ENCODE assay signal across 8 mouse cellular contexts in genomic region chr6:72534035-72534809, GRCm38 (mm10). TPM values are rescaled to one million over a fixed set of nuclear protein-coding genes. Genes with fewer than 3 reads are reported as not detected.
DNase-seq lines count a peak whose midpoint lies in the region; ATAC-seq lines count a peak whose summit lies in the region.

No protein-coding gene starts in this region.

- no peaks in the 10 kb centered on the region for H3K36me3 ChIP-seq in embryonic facial prominence, embryonic 11.5 days (replicated peaks; ENCODE audit: control insufficient read depth, insufficient read depth, low read depth, low read length)
- H3K36me3 ChIP-seq in heart, embryonic 10.5 days: no peaks in the 10 kb centered on the region
- no peaks in the 10 kb centered on the region for H3K36me3 ChIP-seq in kidney, embryonic 14.5 days (ENCODE audit: control insufficient read depth, insufficient read depth, low read length)
- H3K36me3 ChIP-seq in liver, embryonic 13.5 days: no peaks in the 10 kb centered on the region
- H3K36me3 ChIP-seq in neural tube, embryonic 11.5 days (ENCODE audit: control insufficient read depth, insufficient read depth, low read length): no peaks in the 10 kb centered on the region

- no peak overlapping the region for H3K4me2 ChIP-seq in embryonic facial prominence, embryonic 11.5 days (ENCODE audit: low read depth, low read length)
- H3K4me2 ChIP-seq in kidney, embryonic 14.5 days (replicated peaks; ENCODE audit: low read depth, low read length): no peak overlapping the region
- no peak overlapping the region for H3K4me2 ChIP-seq in liver, embryonic 13.5 days
- no peak overlapping the region for H3K4me2 ChIP-seq in neural tube, embryonic 11.5 days (ENCODE audit: low read depth)

- ATAC-seq in CD4-positive, CD25-positive, alpha-beta regulatory T cell, adult 4 months: peak; percentile 30
- ATAC-seq in embryonic facial prominence, embryonic 11.5 days (replicated peaks; ENCODE audit: insufficient number of reproducible peaks, low FRiP score, low TSS enrichment, low read depth): peak; percentile 60
- peak; percentile 55 for ATAC-seq in kidney, embryonic 14.5 days (ENCODE audit: low FRiP score, low TSS enrichment)
- no peak for ATAC-seq in liver, embryonic 13.5 days (ENCODE audit: low read depth)
- ATAC-seq in neural tube, embryonic 11.5 days (ENCODE audit: insufficient read depth, low FRiP score, low TSS enrichment): peak; percentile 66

- H3K4me1 ChIP-seq in embryonic facial prominence, embryonic 11.5 days (ENCODE audit: control insufficient read depth, insufficient read depth, low read length): no peaks in the 10 kb centered on the region
- H3K4me1 ChIP-seq in heart, embryonic 10.5 days: peaks cover 17% of the 10 kb centered on the region
- peaks cover 11% of the 10 kb centered on the region; the same call in 1 of the 2 replicates for H3K4me1 ChIP-seq in kidney, embryonic 14.5 days (ENCODE audit: control insufficient read depth, insufficient read depth, low read length)
- H3K4me1 ChIP-seq in liver, embryonic 13.5 days (replicated peaks): peaks cover 20% of the 10 kb centered on the region
- peaks cover 3% of the 10 kb centered on the region; the same call in 1 of the 2 replicates for H3K4me1 ChIP-seq in neural tube, embryonic 11.5 days (ENCODE audit: control insufficient read depth, insufficient read depth, low read length)

- H3K27ac ChIP-seq in embryonic facial prominence, embryonic 11.5 days (replicated peaks; ENCODE audit: low read depth, low read length): no peak overlapping the region
- no peak overlapping the region for H3K27ac ChIP-seq in heart, embryonic 10.5 days
- no peak overlapping the region for H3K27ac ChIP-seq in kidney, embryonic 14.5 days (ENCODE audit: low read depth, low read length)
- no peak overlapping the region for H3K27ac ChIP-seq in liver, embryonic 13.5 days
- no peak overlapping the region for H3K27ac ChIP-seq in neural tube, embryonic 11.5 days (ENCODE audit: low read depth, low read length)

- H3K9me3 ChIP-seq in embryonic facial prominence, embryonic 11.5 days (replicated peaks; ENCODE audit: control insufficient read depth, low read length): no peaks in the 10 kb centered on the region; the same call in 1 of the 2 replicates
- no peaks in the 10 kb centered on the region for H3K9me3 ChIP-seq in heart, embryonic 10.5 days
- no peaks in the 10 kb centered on the region for H3K9me3 ChIP-seq in kidney, embryonic 14.5 days (ENCODE audit: control insufficient read depth, low read length)
- no peaks in the 10 kb centered on the region for H3K9me3 ChIP-seq in liver, embryonic 13.5 days (replicated peaks)
- no peaks in the 10 kb centered on the region for H3K9me3 ChIP-seq in neural tube, embryonic 11.5 days (ENCODE audit: control insufficient read depth, low read length)

- 24% methylated on average over 9 of the region's 9 CpGs for WGBS in embryonic facial prominence, embryonic 11.5 days
- 40% methylated on average over 9 of the region's 9 CpGs for WGBS in heart, embryonic 10.5 days
- WGBS in kidney, embryonic 14.5 days: 43% methylated on average over 9 of the region's 9 CpGs
- 41% methylated on average over 9 of the region's 9 CpGs for WGBS in liver, embryonic 13.5 days (ENCODE audit: insufficient replicate concordance)
- 40% methylated on average over 8 of the region's 9 CpGs for WGBS in neural tube, embryonic 11.5 days

- H3K27me3 ChIP-seq in embryonic facial prominence, embryonic 11.5 days (ENCODE audit: control insufficient read depth, insufficient read depth, low read length): no peaks in the 10 kb centered on the region
- no peaks in the 10 kb centered on the region for H3K27me3 ChIP-seq in heart, embryonic 10.5 days (ENCODE audit: insufficient read depth, poor library complexity, severe bottlenecking)
- no peaks in the 10 kb centered on the region for H3K27me3 ChIP-seq in kidney, embryonic 14.5 days (ENCODE audit: control insufficient read depth, insufficient read depth, low read length)
- H3K27me3 ChIP-seq in liver, embryonic 13.5 days: no peaks in the 10 kb centered on the region
- H3K27me3 ChIP-seq in neural tube, embryonic 11.5 days (ENCODE audit: control insufficient read depth, insufficient read depth, low read length): no peaks in the 10 kb centered on the region

- H3K9ac ChIP-seq in embryonic facial prominence, embryonic 11.5 days (replicated peaks; ENCODE audit: low read length): no peak overlapping the region
- H3K9ac ChIP-seq in kidney, embryonic 14.5 days (ENCODE audit: low read depth, low read length): no peak overlapping the region
- H3K9ac ChIP-seq in liver, embryonic 13.5 days: no peak overlapping the region
- no peak overlapping the region for H3K9ac ChIP-seq in neural tube, embryonic 11.5 days (ENCODE audit: low read length)

- peak; percentile 49 for DNase-seq in adrenal gland, adult 8-10 months
- DNase-seq in embryonic facial prominence, embryonic 11.5 days (ENCODE audit: low spot score): peak; percentile 90
- DNase-seq in heart, embryonic 10.5 days (ENCODE audit: low spot score): peak; percentile 85
- peak; percentile 36 for DNase-seq in liver, embryonic 13.5 days
- DNase-seq in neural tube, embryonic 11.5 days (ENCODE audit: low spot score): peak; percentile 82
- peak; percentile 44 for DNase-seq in testis, postnatal 14 days (ENCODE audit: low spot score)

- no peak overlapping the region for H3K4me3 ChIP-seq in embryonic facial prominence, embryonic 11.5 days (ENCODE audit: low read depth, low read length)
- H3K4me3 ChIP-seq in heart, embryonic 10.5 days: no peak overlapping the region
- H3K4me3 ChIP-seq in kidney, embryonic 14.5 days (ENCODE audit: low read length): no peak overlapping the region
- H3K4me3 ChIP-seq in liver, embryonic 13.5 days (replicated peaks): no peak overlapping the region
- H3K4me3 ChIP-seq in neural tube, embryonic 11.5 days (ENCODE audit: low read depth, low read length): no peak overlapping the region

RNA-seq across cellular contexts. Expression of gene Capg, which starts 10.0 kb away (rescaled TPM):
- 100 to 1,000 TPM; 547 to 812 TPM for polyA plus RNA-seq in CD4-positive, CD25-positive, alpha-beta regulatory T cell, adult 4 months (2017; shearing (Covaris generic))
- 100 to 1,000 TPM in 1 of 4 experiments, 10 to 100 TPM in 3; 49.1 to 110 (median 82.0) TPM for total RNA-seq in adrenal gland, adult 8-10 months (2022)
- 17.5 and 20.8 TPM in 2 replicates for polyA plus RNA-seq in embryonic facial prominence, embryonic 11.5 days (2014; fragmentation: Nextera tagmentation; extraction: Ambion mirVana)
- polyA plus RNA-seq in heart, embryonic 10.5 days (2016; fragmentation: Nextera tagmentation; extraction: Ambion mirVana): 23.2 and 23.8 TPM in 2 replicates
- polyA plus RNA-seq in kidney, embryonic 14.5 days (2014; fragmentation: Nextera tagmentation; extraction: Ambion mirVana): 63.8 and 66.6 TPM in 2 replicates
- polyA plus RNA-seq in liver, embryonic 13.5 days (2015; fragmentation: Nextera tagmentation; extraction: Ambion mirVana): 13.9 and 15.2 TPM in 2 replicates
- polyA plus RNA-seq in neural tube, embryonic 11.5 days (2014; fragmentation: Nextera tagmentation; extraction: Ambion mirVana): 10.1 and 10.2 TPM in 2 replicates

RNA-seq across cellular contexts. Expression of gene Sh2d6, which starts 12.7 kb away (rescaled TPM):
- not detected for polyA plus RNA-seq in CD4-positive, CD25-positive, alpha-beta regulatory T cell, adult 4 months (2017; shearing (Covaris generic))
- under 1 TPM; 0.43 to 0.52 (median 0.47) TPM for total RNA-seq in adrenal gland, adult 8-10 months (2022)
- not detected in 2 replicates for polyA plus RNA-seq in embryonic facial prominence, embryonic 11.5 days (2014; fragmentation: Nextera tagmentation; extraction: Ambion mirVana)
- 0.15 TPM in 1 of 2 replicates, not detected in the other for polyA plus RNA-seq in heart, embryonic 10.5 days (2016; fragmentation: Nextera tagmentation; extraction: Ambion mirVana)
- polyA plus RNA-seq in kidney, embryonic 14.5 days (2014; fragmentation: Nextera tagmentation; extraction: Ambion mirVana): not detected in 2 replicates
- not detected in 2 replicates for polyA plus RNA-seq in liver, embryonic 13.5 days (2015; fragmentation: Nextera tagmentation; extraction: Ambion mirVana)
- polyA plus RNA-seq in neural tube, embryonic 11.5 days (2014; fragmentation: Nextera tagmentation; extraction: Ambion mirVana): not detected in 2 replicates

Comparison
In these comparisons a context has a peak if more than half of its experiments do, and no peak if none do; other contexts are left out.
1. DNase-seq: peak in every context shown above with its lines; median percentile 90 in embryonic facial prominence, embryonic 11.5 days; 85 in heart, embryonic 10.5 days; 82 in neural tube, embryonic 11.5 days; 49 in adrenal gland, adult 8-10 months; 44 in testis, postnatal 14 days; 36 in liver, embryonic 13.5 days.